Mouse (Mus musculus) MEL (cell line): ENCODE measurements around the gene Ryr2. TPM values are rescaled to one million over a fixed set of nuclear protein-coding genes. Genes with fewer than 3 reads are reported as not detected.

Experiments used
- DNase-seq: peaks from one replicate; pipeline ENCODE4 v3.0.0; 2011; ENCODE audit warnings: low read depth, low spot score
- H3K27ac ChIP-seq: 2 replicates; pipeline ENCODE4 v1.5.1; 2012; ENCODE audit warnings: low read depth, mild to moderate bottlenecking, control low read depth, low read length, moderate library complexity; ENCODE audit not compliant: control insufficient read depth
- H3K27me3 ChIP-seq, 2 experiments: fragments of 150-350 bp in 1 of 2; sonication (generic) in 1 of 2; 2 replicates each; pipeline ENCODE4 v1.6.1; 2012; ENCODE audit warnings: low read length in 2 of 2, mild to moderate bottlenecking in 2 of 2, improper control_type of control experiment in 1 of 2, moderate library complexity in 1 of 2; ENCODE audit not compliant: insufficient read depth in 2 of 2, control insufficient read depth in 1 of 2
- H3K36me3 ChIP-seq, 2 experiments: 2 replicates each; pipeline ENCODE4 v1.6.1; 2012 to 2014; ENCODE audit warnings: low read length in 2 of 2, improper control_type of control experiment in 1 of 2, inconsistent platforms in 1 of 2, mild to moderate bottlenecking in 1 of 2; ENCODE audit not compliant: insufficient read depth in 2 of 2, control insufficient read depth in 1 of 2
- H3K4me1 ChIP-seq, 2 experiments: fragments of 150-350 bp in 1 of 2; sonication (generic) in 1 of 2; 2 replicates each; pipeline ENCODE4 v1.6.1; 2012; ENCODE audit warnings: low read length in 2 of 2, improper control_type of control experiment in 1 of 2, mild to moderate bottlenecking in 1 of 2; ENCODE audit not compliant: insufficient read depth in 2 of 2, control insufficient read depth in 1 of 2
- H3K4me3 ChIP-seq, 2 experiments: fragments of 150-350 bp in 1 of 2; sonication (generic) in 1 of 2; 2 replicates each; pipeline ENCODE4 v1.5.1; 2012; ENCODE audit warnings: low read depth in 2 of 2, low read length in 2 of 2, mild to moderate bottlenecking in 2 of 2, moderate library complexity in 2 of 2, control low read depth in 1 of 2, improper control_type of control experiment in 1 of 2; ENCODE audit not compliant: control insufficient read depth in 1 of 2, insufficient read depth in 1 of 2
- H3K79me2 ChIP-seq: 2 replicates; pipeline ENCODE4 v1.6.1; 2012; ENCODE audit warnings: mild to moderate bottlenecking, low read length, moderate library complexity; ENCODE audit not compliant: control insufficient read depth, poor library complexity, insufficient read depth
- H3K9ac ChIP-seq: 2 replicates; pipeline ENCODE4 v1.6.1; 2012; ENCODE audit warnings: low read depth, mild to moderate bottlenecking, control low read depth, low read length, moderate library complexity; ENCODE audit not compliant: control insufficient read depth, poor library complexity, severe bottlenecking
- H3K9me3 ChIP-seq: fragments of 150-350 bp; sonication (generic); replicated peaks from 2 replicates; pipeline ENCODE4 v1.6.1; 2012; ENCODE audit warnings: mild to moderate bottlenecking, low read length, improper control_type of control experiment, moderate library complexity; ENCODE audit not compliant: insufficient read depth
- BHLHE40 ChIP-seq: IDR thresholded peaks from 2 replicates; pipeline ENCODE4 v1.6.1; 2012; ENCODE audit warnings: low read depth, mild to moderate bottlenecking, inconsistent platforms, low read length, improper control_type of control experiment, borderline replicate concordance
- CHD1 ChIP-seq: IDR thresholded peaks from 2 replicates; pipeline ENCODE4 v1.6.1; 2012; ENCODE audit warnings: low read depth, mild to moderate bottlenecking, inconsistent platforms, low read length, improper control_type of control experiment
- CHD2 ChIP-seq: IDR thresholded peaks from 2 replicates; pipeline ENCODE4 v1.6.1; 2011; ENCODE audit warnings: low read length, improper control_type of control experiment
- CTCF ChIP-seq, 3 experiments: IDR thresholded peaks in 2 of 3; conservative IDR thresholded peaks in 1 of 3; 2 replicates each; pipeline ENCODE4 v1.5.1; 2011 to 2012; ENCODE audit warnings: low read length in 3 of 3, low read depth in 2 of 3, mild to moderate bottlenecking in 2 of 3, improper control_type of control experiment in 1 of 3, inconsistent platforms in 1 of 3, mixed read lengths in 1 of 3, moderate library complexity in 1 of 3; ENCODE audit not compliant: control insufficient read depth in 1 of 3, insufficient read depth in 1 of 3, poor library complexity in 1 of 3, severe bottlenecking in 1 of 3
- E2F4 ChIP-seq: IDR thresholded peaks from 2 replicates; pipeline ENCODE4 v1.6.1; 2011; ENCODE audit warnings: low read depth, low read length, improper control_type of control experiment, borderline replicate concordance
- HCFC1 ChIP-seq: IDR thresholded peaks from 2 replicates; pipeline ENCODE4 v1.6.1; 2012; ENCODE audit warnings: low read depth, mild to moderate bottlenecking, inconsistent platforms, low read length, improper control_type of control experiment, moderate library complexity
- JUND ChIP-seq: IDR thresholded peaks from 2 replicates; pipeline ENCODE4 v1.6.1; 2011; ENCODE audit warnings: low read depth, mild to moderate bottlenecking, improper control_type of control experiment, low read length
- KAT2A ChIP-seq: conservative IDR thresholded peaks from 2 replicates; pipeline ENCODE4 v1.6.1; 2012; ENCODE audit warnings: low read depth, low read length, improper control_type of control experiment, inconsistent platforms
- MAFK ChIP-seq: IDR thresholded peaks from 2 replicates; pipeline ENCODE4 v1.6.1; 2011; ENCODE audit warnings: low read depth, mild to moderate bottlenecking, low read length, improper control_type of control experiment, borderline replicate concordance
- MAZ ChIP-seq: IDR thresholded peaks from 2 replicates; pipeline ENCODE4 v1.6.1; 2012; ENCODE audit warnings: low read depth, mild to moderate bottlenecking, inconsistent platforms, low read length, improper control_type of control experiment
- MXI1 ChIP-seq: IDR thresholded peaks from 2 replicates; pipeline ENCODE4 v1.6.1; 2011; ENCODE audit warnings: mild to moderate bottlenecking, low read depth, low read length, improper control_type of control experiment
- MYB ChIP-seq: IDR thresholded peaks from 2 replicates; pipeline ENCODE4 v1.6.1; 2011; ENCODE audit warnings: mild to moderate bottlenecking, low read depth, low read length, improper control_type of control experiment
- MYC ChIP-seq: IDR thresholded peaks from 2 replicates; pipeline ENCODE4 v1.6.1; 2011; ENCODE audit warnings: low read depth, mild to moderate bottlenecking, low read length, improper control_type of control experiment, moderate library complexity
- NELFE ChIP-seq: IDR thresholded peaks from 2 replicates; pipeline ENCODE4 v1.6.1; 2011; ENCODE audit warnings: low read depth, low read length, improper control_type of control experiment
- NRF1 ChIP-seq: IDR thresholded peaks from 2 replicates; pipeline ENCODE4 v1.6.1; 2014; ENCODE audit warnings: low read depth, mild to moderate bottlenecking, inconsistent platforms, low read length, improper control_type of control experiment, moderate library complexity; ENCODE audit not compliant: poor library complexity, insufficient read depth, severe bottlenecking
- POLR2A ChIP-seq, 2 experiments: IDR thresholded peaks; 2 replicates each; pipeline ENCODE4 v1.6.1; 2011 to 2012; ENCODE audit warnings: low read length in 2 of 2, mild to moderate bottlenecking in 2 of 2, control low read depth in 1 of 2, improper control_type of control experiment in 1 of 2, low read depth in 1 of 2, moderate library complexity in 1 of 2; ENCODE audit not compliant: control insufficient read depth in 1 of 2, insufficient read depth in 1 of 2, poor library complexity in 1 of 2
- POLR2AphosphoS2 ChIP-seq: IDR thresholded peaks from 2 replicates; pipeline ENCODE4 v1.6.1; 2011; ENCODE audit warnings: low read length, improper control_type of control experiment
- RCOR1 ChIP-seq: IDR thresholded peaks from 2 replicates; pipeline ENCODE4 v1.6.1; 2012; ENCODE audit warnings: low read depth, mild to moderate bottlenecking, inconsistent platforms, low read length, improper control_type of control experiment
- SIN3A ChIP-seq: IDR thresholded peaks from 2 replicates; pipeline ENCODE4 v1.6.1; 2012; ENCODE audit warnings: low read length, improper control_type of control experiment, inconsistent platforms
- SMC3 ChIP-seq: IDR thresholded peaks from 2 replicates; pipeline ENCODE4 v1.6.1; 2011; ENCODE audit warnings: low read depth, low read length, improper control_type of control experiment
- TAL1 ChIP-seq: IDR thresholded peaks from 2 replicates; pipeline ENCODE4 v1.6.1; 2012; ENCODE audit warnings: mild to moderate bottlenecking, inconsistent platforms, low read length, moderate library complexity, mixed read lengths
- TBP ChIP-seq: IDR thresholded peaks from 2 replicates; pipeline ENCODE4 v1.8.0; 2011; ENCODE audit warnings: low read depth, low read length, improper control_type of control experiment
- TCF12 ChIP-seq: IDR thresholded peaks from 2 replicates; pipeline ENCODE4 v1.6.1; 2014; ENCODE audit warnings: low read depth, mild to moderate bottlenecking, inconsistent platforms, low read length, improper control_type of control experiment, moderate library complexity
- UBTF ChIP-seq: IDR thresholded peaks from 2 replicates; pipeline ENCODE4 v1.6.1; 2012; ENCODE audit warnings: low read depth, mild to moderate bottlenecking, inconsistent platforms, low read length, improper control_type of control experiment, moderate library complexity, borderline replicate concordance; ENCODE audit not compliant: insufficient read depth
- USF1 ChIP-seq: IDR thresholded peaks from 2 replicates; pipeline ENCODE4 v1.6.1; 2014; ENCODE audit warnings: low read depth, mild to moderate bottlenecking, inconsistent platforms, low read length, improper control_type of control experiment, moderate library complexity
- ZC3H11A ChIP-seq: IDR thresholded peaks from 2 replicates; pipeline ENCODE4 v1.6.1; 2012; ENCODE audit warnings: low read depth, mild to moderate bottlenecking, inconsistent platforms, low read length, improper control_type of control experiment
- polyA plus RNA-seq, 2 experiments: library from polyadenylated mRNA; stranded (reverse) in 1 of 2; unstranded in 1 of 2; fragments of >175 nt in 1 of 2; fragments of >200 nt in 1 of 2; gene quantifications; 2 replicates each; pipeline versions ENCODE4 v1.2.1 to v1.2.4; 2012; ENCODE audit warnings: low replicate concordance in 2 of 2, low read depth in 1 of 2; ENCODE audit not compliant: insufficient read length in 2 of 2, insufficient read depth in 1 of 2, missing spikeins in 1 of 2
- total RNA-seq: library from RNA; depleted of rRNA; stranded (reverse); fragments of 300-350 nt; gene quantifications from 2 replicates; pipeline ENCODE4 v1.2.3, GENCODE M21; 2012

Gene Ryr2
- total and polyA plus RNA-seq, 3 experiments: 0.04 TPM; not detected in 2

DNA sequence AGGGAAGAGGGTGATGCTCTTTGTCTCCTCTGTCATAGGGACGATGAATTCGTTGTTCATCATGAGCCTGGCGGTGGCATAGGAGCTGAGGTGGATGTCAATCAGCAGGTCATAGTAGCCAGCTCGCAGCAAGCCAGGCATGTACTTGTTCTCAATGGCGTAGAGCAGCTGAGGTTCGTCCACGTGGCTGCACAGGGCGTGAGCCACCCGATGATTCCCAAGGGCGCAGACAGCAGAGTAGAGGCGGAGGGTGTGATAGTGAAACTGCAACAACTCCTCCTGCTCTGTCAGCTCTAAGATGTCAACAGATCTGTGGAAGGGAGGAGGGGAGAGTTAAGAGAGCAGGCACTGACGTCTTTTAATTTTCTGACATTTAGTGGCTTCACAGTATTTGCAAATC is 368.5 kb downstream of the Ryr2 start:
- Histone ChIP-seq H3K4me1 (no peaks in the 10 kb centered on the region), H3K9ac (no peak overlapping the region), H3K9me3 (no peaks in the 10 kb centered on the region), H3K79me2 (no peaks in the 10 kb centered on the region), H3K36me3 (no peaks in the 10 kb centered on the region), H3K27me3 (no peaks in the 10 kb centered on the region), H3K27ac (no peak overlapping the region), H3K4me3 (no peak overlapping the region)
- TF ChIP-seq SMC3 (no peak), POLR2AphosphoS2 (no peak), TAL1 (no peak), NRF1 (no peak), BHLHE40 (no peak), MXI1 (no peak), TCF12 (no peak), ZC3H11A (no peak), MYC (no peak), MYB (no peak), SIN3A (no peak), KAT2A (no peak), MAZ (no peak), TBP (no peak), POLR2A (IDR thresholded peaks at IDR 0.05; ENCODE audit: control insufficient read depth in 1 of 2, insufficient read depth in 1 of 2, low read depth in 1 of 2, low read length in 2 of 2, poor library complexity in 1 of 2) (no peak)
- DNase-seq: no peak

GRCm38 (mm10) chr13:11716216-11716615 is 390.5 kb downstream of the Ryr2 start:
- Histone ChIP-seq H3K36me3 (no peaks in the 10 kb centered on the region), H3K9me3 (no peaks in the 10 kb centered on the region), H3K9ac (no peak overlapping the region), H3K27ac (no peak overlapping the region), H3K79me2 (no peaks in the 10 kb centered on the region), H3K4me1 (no peaks in the 10 kb centered on the region), H3K27me3 (no peaks in the 10 kb centered on the region), H3K4me3 (no peak overlapping the region)
- DNase-seq: no peak
- no peak for TF ChIP-seq HCFC1
- no peak for TF ChIP-seq CHD1
- no peak for TF ChIP-seq MAFK
- TF ChIP-seq USF1: no peak
- TF ChIP-seq JUND: no peak
- no peak for TF ChIP-seq NELFE
- no peak for TF ChIP-seq E2F4
- TF ChIP-seq NRF1: no peak
- TF ChIP-seq UBTF: no peak
- TF ChIP-seq RCOR1: no peak
- no peak for TF ChIP-seq MXI1
- no peak for TF ChIP-seq ZC3H11A
- no peak for TF ChIP-seq CTCF (IDR thresholded peaks at IDR 0.05 in 2 of 3, conservative IDR thresholded peaks at IDR 0.05 in 1 of 3; ENCODE audit: control insufficient read depth in 1 of 3, insufficient read depth in 1 of 3, low read depth in 2 of 3, low read length in 3 of 3, poor library complexity in 1 of 3, severe bottlenecking in 1 of 3)
- no peak for TF ChIP-seq CHD2
